ENCODE assay signal across 8 mouse cellular contexts in genomic region chr6:39592401-39593214, GRCm38 (mm10). TPM values are rescaled to one million over a fixed set of nuclear protein-coding genes. Genes with fewer than 3 reads are reported as not detected.
A peak's percentile ranks its signal among the peaks of the same experiment; 100 is the strongest.
DNase-seq lines count a peak whose midpoint lies in the region; ATAC-seq lines count a peak whose summit lies in the region.

TSS of gene Ndufb2 (plus strand) at chr6:39592574.

- H3K4me3 ChIP-seq in brown adipose tissue, adult 24 weeks (ENCODE audit: insufficient read depth, low read depth, low read length): peak within 1 kb of the TSS; percentile 89
- peak within 1 kb of the TSS; percentile 65 for H3K4me3 ChIP-seq in heart, embryonic 13.5 days
- peak within 1 kb of the TSS; percentile 84 for H3K4me3 ChIP-seq in liver, embryonic 12.5 days
- peak within 1 kb of the TSS; percentile 84 for H3K4me3 ChIP-seq in stomach, embryonic 15.5 days (replicated peaks)

- H3K4me1 ChIP-seq in brown adipose tissue, adult 24 weeks (ENCODE audit: control insufficient read depth, insufficient read depth, insufficient read length, low read length): peaks cover 7% of the 10 kb centered on the region
- H3K4me1 ChIP-seq in heart, embryonic 13.5 days: peaks cover 20% of the 10 kb centered on the region
- peaks cover 21% of the 10 kb centered on the region for H3K4me1 ChIP-seq in liver, embryonic 12.5 days
- peaks cover 6% of the 10 kb centered on the region for H3K4me1 ChIP-seq in stomach, embryonic 15.5 days

- no peaks in the 10 kb centered on the region for H3K27me3 ChIP-seq in heart, embryonic 13.5 days (replicated peaks)
- H3K27me3 ChIP-seq in liver, embryonic 12.5 days (replicated peaks): no peaks in the 10 kb centered on the region
- H3K27me3 ChIP-seq in stomach, embryonic 15.5 days (replicated peaks): no peaks in the 10 kb centered on the region

- H3K9ac ChIP-seq in heart, embryonic 13.5 days: peak within 1 kb of the TSS; percentile 88
- peak within 1 kb of the TSS; percentile 87 for H3K9ac ChIP-seq in liver, embryonic 12.5 days
- peak within 1 kb of the TSS; percentile 73 for H3K9ac ChIP-seq in stomach, embryonic 15.5 days

- H3K9me3 ChIP-seq in heart, embryonic 13.5 days: no peaks in the 10 kb centered on the region
- H3K9me3 ChIP-seq in liver, embryonic 12.5 days (replicated peaks): no peaks in the 10 kb centered on the region
- H3K9me3 ChIP-seq in stomach, embryonic 15.5 days: no peaks in the 10 kb centered on the region

- peak; percentile 96 for ATAC-seq in heart, embryonic 13.5 days (ENCODE audit: extremely low read depth, insufficient number of reproducible peaks, low FRiP score, low TSS enrichment)
- peak; percentile 98 for ATAC-seq in liver, embryonic 12.5 days
- peak; percentile 97 for ATAC-seq in stomach, embryonic 15.5 days (ENCODE audit: insufficient read depth, low FRiP score, low read depth)

- DNase-seq in CD4-positive, CD25-positive, alpha-beta regulatory T cell, adult 2 months (ENCODE audit: low read depth, low spot score): peak; percentile 96
- DNase-seq in fat pad, adult 2 months (ENCODE audit: extremely low read depth, low read depth, low spot score): peak; percentile 83
- DNase-seq in kidney, postnatal 10 days: peak; percentile 97
- DNase-seq in natural killer cell, adult 2 months (ENCODE audit: low spot score in 2 of 2): peak; percentile 89 to 91

- WGBS in heart, embryonic 13.5 days: under 1% methylated on average over 55 of the region's 56 CpGs
- WGBS in liver, embryonic 12.5 days (ENCODE audit: insufficient replicate concordance): 2% methylated on average over 56 of the region's 56 CpGs
- under 1% methylated on average over 56 of the region's 56 CpGs for WGBS in stomach, embryonic 15.5 days

- peaks cover 55% of the 10 kb centered on the region for H3K36me3 ChIP-seq in heart, embryonic 13.5 days
- H3K36me3 ChIP-seq in liver, embryonic 12.5 days: peaks cover 46% of the 10 kb centered on the region
- peaks cover 3% of the 10 kb centered on the region for H3K36me3 ChIP-seq in stomach, embryonic 15.5 days

- peak within 1 kb of the TSS; percentile 98 for H3K27ac ChIP-seq in brown adipose tissue, adult 24 weeks (replicated peaks; ENCODE audit: low read depth, low read length)
- peak within 1 kb of the TSS; percentile 95 for H3K27ac ChIP-seq in heart, embryonic 13.5 days (replicated peaks)
- H3K27ac ChIP-seq in liver, embryonic 12.5 days: peak within 1 kb of the TSS; percentile 81
- H3K27ac ChIP-seq in stomach, embryonic 15.5 days: peak within 1 kb of the TSS; percentile 90

- peak within 1 kb of the TSS; percentile 77 for H3K4me2 ChIP-seq in heart, embryonic 13.5 days
- peak within 1 kb of the TSS; percentile 78 for H3K4me2 ChIP-seq in liver, embryonic 12.5 days
- peak within 1 kb of the TSS; percentile 70 for H3K4me2 ChIP-seq in stomach, embryonic 15.5 days

RNA-seq across cellular contexts. Expression of gene Ndufb2, which starts in this region (rescaled TPM):
- polyA plus RNA-seq in brown adipose tissue, adult 24 weeks (2012; ENCODE audit: insufficient read depth, insufficient read length, missing spikeins): 819 and 928 TPM in 2 replicates
- 599 and 674 TPM in 2 replicates for polyA plus RNA-seq in heart, embryonic 13.5 days (2015; fragmentation: Nextera tagmentation; extraction: Ambion mirVana)
- polyA plus RNA-seq in liver, embryonic 12.5 days (2016; fragmentation: Nextera tagmentation; extraction: Ambion mirVana): 252 and 269 TPM in 2 replicates
- 342 and 384 TPM in 2 replicates for polyA plus RNA-seq in stomach, embryonic 15.5 days (2015; fragmentation: Nextera tagmentation; extraction: Ambion mirVana)

Comparison
In these comparisons a context has a peak if more than half of its experiments do, and no peak if none do; other contexts are left out.
1. Peak in every context shown above with its lines: DNase-seq, ATAC-seq, H3K4me3 ChIP-seq and H3K27ac ChIP-seq.